Mouse (Mus musculus) erythroblast, embryonic 14.5 days (primary cell): ENCODE measurements at regions not wholly inside any gene's neighbourhood (a gene's known extent, or its start where the extent isn't known, plus 50 kb on each side); places are given as distances from the start of the nearest gene placed in this dataset.

Experiments
- GATA1 ChIP-seq: IDR thresholded peaks from 2 replicates; pipeline ENCODE4 v1.6.1; 2012; ENCODE audit warnings: low read length, inconsistent platforms, mixed read lengths
- TAL1 ChIP-seq: IDR thresholded peaks from 3 replicates; pipeline ENCODE4 v1.6.1; 2012; ENCODE audit warnings: low read length, inconsistent platforms, mixed read lengths

- TF ChIP-seq GATA1 (no peak), TAL1 (no peak)
Measured at GRCm38 (mm10) chr1:137204371-137204770, 244.1 kb upstream of the Nr5a2 start.
